Mouse (Mus musculus): Measurements from ENCODE around the gene Fance. TPM values are rescaled to one million over a fixed set of nuclear protein-coding genes. Genes with fewer than 3 reads are reported as not detected.

Fance gene
- polyA plus RNA-seq, 1 experiment: 21.7 TPM

DNA sequence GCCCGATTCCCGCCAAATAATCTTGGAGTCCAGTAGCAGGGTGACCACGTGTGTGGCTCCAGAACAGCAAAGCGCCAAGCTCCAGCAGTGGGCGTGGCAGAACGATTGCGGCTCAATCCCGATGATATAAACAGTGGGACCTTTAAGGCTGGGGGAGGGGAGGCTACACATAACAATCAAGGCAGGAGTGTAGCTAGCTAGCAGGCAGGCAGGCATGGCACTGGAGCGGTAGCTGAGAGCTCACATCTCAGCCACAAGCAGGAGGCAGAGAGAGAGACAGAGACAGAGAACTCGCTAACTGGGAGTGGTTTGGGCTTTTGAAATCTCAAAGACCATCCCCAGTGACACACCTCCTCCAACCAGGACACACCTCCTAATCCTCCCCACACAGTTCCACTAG lies 8.1 kb upstream of the Fance start:
- Histone ChIP-seq H3K4me3 (replicated peaks; ENCODE audit: extremely low read depth, low read depth, low read length) (no peak overlapping the region), H3K4me1 (ENCODE audit: control insufficient read depth, insufficient read depth, low read length) (peaks cover 3% of the 10 kb centered on the region; the same call in 1 of the 2 replicates)
- TF ChIP-seq POLR2A (IDR thresholded peaks at IDR 0.05; ENCODE audit: borderline replicate concordance, extremely low read depth, low read depth, low read length): no peak
- no peak for TF ChIP-seq CTCF (IDR thresholded peaks at IDR 0.05; ENCODE audit: insufficient read depth, low read length)
- no peak for DNase-seq
- WGBS: 49% methylated on average over 10 of the region's 10 CpGs

DNA sequence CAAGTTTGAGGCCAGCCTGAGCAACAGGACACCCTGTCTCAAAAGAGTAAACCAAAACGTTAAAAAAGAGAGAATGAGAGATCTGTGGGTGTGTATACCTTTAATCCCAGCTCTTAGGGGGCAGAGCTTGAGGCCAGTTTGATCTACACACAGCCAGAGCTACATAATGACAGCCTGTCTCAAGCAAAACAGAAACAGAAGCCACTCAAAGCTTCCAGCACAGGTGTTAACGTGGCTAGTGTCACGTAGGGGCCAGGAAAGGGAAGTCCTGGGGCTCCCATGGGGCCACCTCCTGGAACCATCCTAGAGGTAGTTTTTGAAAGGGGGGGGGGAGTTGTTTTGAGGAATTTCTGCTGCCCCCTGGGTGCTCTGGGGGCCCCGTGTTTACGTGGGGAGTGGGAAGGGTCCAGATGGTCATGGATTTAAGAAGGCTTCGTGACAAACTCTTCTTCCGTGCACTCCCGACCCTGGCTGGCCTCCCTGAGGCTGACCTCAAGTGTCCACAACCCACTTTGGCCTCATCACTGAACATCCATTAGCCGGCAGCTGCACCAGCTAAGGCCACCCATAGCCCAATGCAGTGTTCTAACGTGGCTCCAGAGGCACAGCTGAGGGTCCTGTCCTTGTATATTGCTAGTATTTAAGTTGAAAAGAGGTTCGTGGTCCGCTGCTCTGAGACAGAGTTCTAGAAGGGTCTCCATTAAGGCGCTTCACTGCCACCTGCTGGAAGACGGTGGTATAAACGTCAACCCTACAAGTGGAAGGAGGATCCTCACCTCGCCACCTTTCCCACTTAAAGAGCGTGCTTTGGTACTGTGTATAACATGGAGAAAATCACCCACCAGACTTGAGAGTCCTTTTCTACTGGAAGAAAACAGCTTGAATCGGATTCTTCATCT lies 4.8 kb upstream of the Fance start:
- no peak overlapping the region for H3K4me3 ChIP-seq (replicated peaks; ENCODE audit: extremely low read depth, low read depth, low read length)
- TF ChIP-seq POLR2A (IDR thresholded peaks at IDR 0.05; ENCODE audit: borderline replicate concordance, extremely low read depth, low read depth, low read length) (no peak), CTCF (IDR thresholded peaks at IDR 0.05; ENCODE audit: insufficient read depth, low read length) (peak; percentile 92)
- DNase-seq: peak; percentile 92

DNA sequence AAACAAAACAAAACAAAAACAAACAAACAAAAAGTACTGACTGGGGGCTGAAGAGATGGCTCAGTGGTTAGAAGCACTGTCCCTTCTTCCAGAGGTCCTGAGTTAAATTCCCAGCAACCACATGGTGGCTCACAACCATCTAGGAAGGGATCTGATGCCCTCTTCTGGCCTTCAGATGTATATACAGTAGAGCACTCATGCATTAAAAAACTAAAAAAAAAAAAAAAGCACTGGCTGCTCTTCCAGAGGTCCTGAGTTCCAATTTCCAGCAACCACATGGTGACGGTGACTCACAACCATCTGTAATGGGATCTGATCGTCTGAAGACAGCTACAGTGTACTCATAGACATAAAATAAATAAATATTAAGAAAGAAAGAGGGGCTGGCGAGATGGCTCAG lies 2.5 kb upstream of the Fance start:
- no peak for DNase-seq
- H3K4me1 ChIP-seq (ENCODE audit: control insufficient read depth, insufficient read depth, low read length): peaks cover 3% of the 10 kb centered on the region
- TF ChIP-seq CTCF (IDR thresholded peaks at IDR 0.05; ENCODE audit: insufficient read depth, low read length) (no peak), POLR2A (IDR thresholded peaks at IDR 0.05; ENCODE audit: borderline replicate concordance, extremely low read depth, low read depth, low read length) (no peak)
- WGBS: 70% methylated on average over 3 of the region's 3 CpGs
- no peak overlapping the region for H3K4me3 ChIP-seq (replicated peaks; ENCODE audit: extremely low read depth, low read depth, low read length)

More for the DNA sequence above, 4.8 kb upstream of the Fance start:
- peaks cover 3% of the 10 kb centered on the region; the same call in 1 of the 2 replicates for H3K4me1 ChIP-seq (ENCODE audit: control insufficient read depth, insufficient read depth, low read length)
- 8% methylated on average over 18 of the region's 18 CpGs for WGBS

DNA sequence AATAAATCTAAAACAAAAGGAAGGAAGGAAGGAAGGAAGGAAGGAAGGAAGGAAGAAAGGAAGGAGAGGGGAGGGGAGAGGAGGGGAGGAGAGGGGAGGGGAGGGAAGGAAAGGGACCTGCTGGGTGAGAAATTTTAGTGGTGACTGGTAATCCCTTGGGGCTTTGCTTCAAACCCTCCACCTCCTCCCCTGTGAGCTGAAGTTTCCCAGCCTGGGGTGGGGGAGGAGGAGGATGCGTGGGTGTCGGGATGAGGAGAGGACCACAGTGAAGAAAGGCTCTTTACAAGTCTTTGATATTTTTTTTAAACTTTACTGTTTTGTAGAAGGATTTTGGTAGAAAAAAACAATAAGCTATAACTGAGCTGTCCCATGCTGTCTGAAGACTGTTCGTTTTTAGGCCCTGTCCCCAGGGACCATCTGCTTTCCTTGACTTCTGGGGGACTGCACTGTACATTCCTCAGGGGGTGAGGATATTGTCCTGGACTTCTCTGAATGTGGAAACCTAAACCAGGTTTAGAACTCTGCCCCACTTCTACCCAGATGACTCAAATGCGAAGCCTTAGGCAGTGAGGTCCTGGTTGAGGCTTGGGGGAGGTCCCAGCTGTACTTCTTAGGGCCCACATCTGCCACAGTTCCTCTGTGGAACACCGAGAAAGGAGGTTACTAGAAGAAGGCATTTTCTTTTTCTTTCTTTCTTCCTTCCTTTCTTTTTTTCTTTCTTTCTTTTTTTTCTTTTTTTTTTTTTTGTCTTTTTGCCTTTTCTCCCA lies 1.8 kb upstream of the Fance start:
- no peak for DNase-seq
- no peak for TF ChIP-seq CTCF (IDR thresholded peaks at IDR 0.05; ENCODE audit: insufficient read depth, low read length)
- TF ChIP-seq POLR2A (IDR thresholded peaks at IDR 0.05; ENCODE audit: borderline replicate concordance, extremely low read depth, low read depth, low read length): no peak
- WGBS: 72% methylated on average over 5 of the region's 5 CpGs
- H3K4me3 ChIP-seq (replicated peaks; ENCODE audit: extremely low read depth, low read depth, low read length): no peak overlapping the region
- H3K4me1 ChIP-seq (ENCODE audit: control insufficient read depth, insufficient read depth, low read length): peaks cover 3% of the 10 kb centered on the region

DNA sequence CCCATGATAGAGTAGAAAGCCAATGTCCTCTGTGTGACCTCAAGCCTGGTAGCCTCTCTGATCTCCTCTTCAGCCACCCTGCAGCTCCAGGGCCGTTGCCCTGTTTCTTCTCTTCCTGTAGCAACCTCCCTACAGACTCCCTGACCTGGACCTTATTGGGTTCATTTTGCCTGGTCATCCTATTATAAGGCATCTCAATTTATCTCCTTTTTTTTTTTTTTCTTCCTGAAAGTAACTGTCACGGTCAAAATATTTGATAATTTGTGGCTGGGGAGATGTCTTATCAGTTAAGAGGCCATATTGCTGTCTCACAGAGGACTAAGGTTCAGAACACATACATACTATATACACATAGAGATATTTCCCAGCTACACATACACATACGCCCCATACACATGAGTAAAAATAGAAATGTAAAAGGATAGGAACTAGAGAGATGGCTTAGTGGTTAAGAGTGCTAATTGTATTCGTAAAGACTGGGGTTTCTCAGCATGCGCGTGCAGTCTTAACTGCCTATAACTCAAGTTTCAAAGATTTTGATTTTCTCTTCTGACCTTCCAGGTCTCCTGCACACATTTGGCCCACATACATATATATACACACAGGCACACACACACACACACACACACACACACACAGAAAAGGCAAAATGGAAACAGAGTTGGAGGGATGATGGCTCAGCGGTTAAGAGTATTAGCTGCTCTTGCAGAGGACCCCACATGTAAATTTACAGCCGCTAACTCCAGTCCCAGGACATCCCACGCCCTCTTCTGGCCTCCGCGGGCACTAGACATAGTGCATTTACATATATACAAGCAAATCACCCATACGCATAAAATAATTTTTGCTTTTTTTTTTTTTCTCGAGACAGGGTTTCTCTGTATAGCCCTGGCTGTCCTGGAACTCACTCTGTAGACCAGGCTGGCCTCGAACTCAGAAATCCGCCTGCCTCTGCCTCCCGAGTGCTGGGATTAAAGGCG lies 797 bp upstream of the Fance start:
- DNase-seq: no peak
- WGBS: 29% methylated on average over 17 of the region's 17 CpGs
- Histone ChIP-seq H3K4me1 (ENCODE audit: control insufficient read depth, insufficient read depth, low read length) (peaks cover 3% of the 10 kb centered on the region), H3K4me3 (replicated peaks; ENCODE audit: extremely low read depth, low read depth, low read length) (peak overlapping the region; percentile 12)
- TF ChIP-seq POLR2A (IDR thresholded peaks at IDR 0.05; ENCODE audit: borderline replicate concordance, extremely low read depth, low read depth, low read length) (no peak), CTCF (IDR thresholded peaks at IDR 0.05; ENCODE audit: insufficient read depth, low read length) (peak; percentile 24; the same call in 1 of the 2 replicates)

DNA sequence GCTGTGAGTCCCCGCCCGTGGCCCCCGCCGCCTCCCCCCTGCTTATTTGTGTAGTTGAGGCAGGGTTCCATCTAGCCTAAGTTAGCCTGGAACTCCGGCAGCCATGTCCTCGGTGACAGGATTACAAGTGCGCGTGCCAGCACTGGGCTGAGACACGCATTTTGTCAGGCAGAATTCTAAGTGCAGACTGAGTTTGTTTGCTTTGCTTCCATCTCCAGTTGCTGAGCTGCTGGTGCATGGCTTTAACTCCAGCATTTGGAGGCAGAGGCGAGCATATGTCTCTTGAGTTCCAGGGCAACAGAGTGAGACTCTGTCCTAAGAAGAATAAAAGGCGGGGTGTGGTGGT lies 534 bp downstream of the Fance start:
- TF ChIP-seq CTCF (IDR thresholded peaks at IDR 0.05; ENCODE audit: insufficient read depth, low read length) (no peak), POLR2A (IDR thresholded peaks at IDR 0.05; ENCODE audit: borderline replicate concordance, extremely low read depth, low read depth, low read length) (no peak)
- WGBS: 3% methylated on average over 11 of the region's 11 CpGs
- no peak for DNase-seq
- Histone ChIP-seq H3K4me1 (ENCODE audit: control insufficient read depth, insufficient read depth, low read length) (no peaks in the 10 kb centered on the region; the same call in 1 of the 2 replicates), H3K4me3 (replicated peaks; ENCODE audit: extremely low read depth, low read depth, low read length) (peak overlapping the region; percentile 77)

DNA sequence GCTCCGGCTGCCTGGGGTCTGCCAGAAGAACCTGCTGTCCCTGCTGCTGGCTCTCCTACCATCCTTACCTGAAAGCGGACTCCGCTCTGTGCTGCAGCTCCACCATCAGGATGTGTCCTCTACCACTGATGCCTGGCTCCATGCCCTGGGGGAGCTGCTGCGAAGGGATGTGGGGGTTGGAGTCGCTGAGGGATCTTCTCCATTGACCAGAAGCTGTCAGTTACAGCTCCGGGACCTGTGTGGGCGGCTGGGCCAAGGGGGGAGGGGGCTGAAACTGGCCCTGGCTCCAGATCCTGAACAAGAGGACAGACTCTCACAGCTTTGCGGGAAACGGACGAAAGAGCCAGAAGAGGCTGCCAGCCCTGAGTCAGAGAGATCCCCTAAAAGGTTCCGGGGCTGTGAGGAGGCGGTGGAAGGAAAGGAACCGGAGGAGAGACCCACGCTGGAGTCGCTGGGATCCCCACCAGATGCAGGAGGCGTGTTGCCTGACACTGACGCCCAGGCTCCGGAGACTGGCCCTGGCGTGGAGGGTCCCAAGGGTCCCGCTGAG lies 2.4 kb downstream of the Fance start:
- no peaks in the 10 kb centered on the region; the same call in 1 of the 2 replicates for H3K4me1 ChIP-seq (ENCODE audit: control insufficient read depth, insufficient read depth, low read length)
- DNase-seq: no peak
- 88% methylated on average over 20 of the region's 20 CpGs for WGBS
- H3K4me3 ChIP-seq (replicated peaks; ENCODE audit: extremely low read depth, low read depth, low read length): no peak overlapping the region
- TF ChIP-seq CTCF (IDR thresholded peaks at IDR 0.05; ENCODE audit: insufficient read depth, low read length): no peak
- no peak for TF ChIP-seq POLR2A (IDR thresholded peaks at IDR 0.05; ENCODE audit: borderline replicate concordance, extremely low read depth, low read depth, low read length)

DNA sequence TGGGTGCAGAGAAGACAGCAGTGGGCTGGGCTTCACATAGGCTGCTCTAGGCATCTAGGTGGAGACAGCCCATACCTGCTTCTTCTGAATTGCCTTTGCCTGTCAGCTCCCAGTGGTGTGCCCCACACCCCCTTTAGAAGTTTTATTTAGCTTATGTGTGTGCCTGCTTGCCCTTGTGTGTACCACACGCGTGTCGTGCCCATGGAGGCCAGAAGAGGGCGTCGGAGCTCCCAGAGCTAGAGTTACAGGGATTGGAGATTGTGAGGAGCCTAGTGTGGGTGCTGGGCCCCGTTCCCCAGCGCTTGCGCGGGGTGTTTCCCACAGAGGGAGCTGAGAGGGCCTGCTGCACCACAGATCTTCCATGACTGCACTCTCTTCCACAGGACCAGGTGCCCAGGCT lies 3.2 kb downstream of the Fance start:
- no peak for DNase-seq
- Histone ChIP-seq H3K4me3 (replicated peaks; ENCODE audit: extremely low read depth, low read depth, low read length) (no peak overlapping the region), H3K4me1 (ENCODE audit: control insufficient read depth, insufficient read depth, low read length) (no peaks in the 10 kb centered on the region; the same call in 1 of the 2 replicates)
- TF ChIP-seq POLR2A (IDR thresholded peaks at IDR 0.05; ENCODE audit: borderline replicate concordance, extremely low read depth, low read depth, low read length): no peak
- no peak for TF ChIP-seq CTCF (IDR thresholded peaks at IDR 0.05; ENCODE audit: insufficient read depth, low read length)
- 92% methylated on average over 9 of the region's 9 CpGs for WGBS
